Mouse (Mus musculus): Measurements from ENCODE around the gene Dctn3. TPM values are rescaled to one million over a fixed set of nuclear protein-coding genes. Genes with fewer than 3 reads are reported as not detected.

The Dctn3 gene
- polyA plus RNA-seq, 1 experiment from 2014 or later: 122 TPM

- 1% methylated on average over 50 of the region's 50 CpGs for WGBS
- Histone ChIP-seq H3K27me3 (replicated peaks) (peaks cover 62% of the 10 kb centered on the region), H3K27ac (no peak within 1 kb of the TSS), H3K9me3 (no peaks in the 10 kb centered on the region), H3K9ac (0 out of 2 replicates have a peak within 1 kb of the TSS, but pooled peaks have one; percentile 2), H3K36me3 (no peaks in the 10 kb centered on the region), H3K4me2 (replicated peaks) (peak within 1 kb of the TSS; percentile 69), H3K4me1 (replicated peaks) (peaks cover 8% of the 10 kb centered on the region), H3K4me3 (replicated peaks) (peak within 1 kb of the TSS; percentile 33)
- ATAC-seq: peak; percentile 59; the same call in 1 of the 2 replicates
Measured at GRCm38 (mm10) chr4:41731052-41731765, 8.2 kb upstream of the Dctn3 start, which contains the start of gene Arid3c. Gene Arid3c, minus strand, starts transcription at chr4:41731142.

- Histone ChIP-seq H3K27ac (no peak overlapping the region), H3K27me3 (replicated peaks) (peaks cover 76% of the 10 kb centered on the region), H3K4me3 (replicated peaks) (no peak overlapping the region), H3K9ac (no peak overlapping the region), H3K36me3 (no peaks in the 10 kb centered on the region), H3K9me3 (no peaks in the 10 kb centered on the region), H3K4me2 (replicated peaks) (no peak overlapping the region), H3K4me1 (replicated peaks) (peaks cover 13% of the 10 kb centered on the region)
- ATAC-seq: no peak
- 14% methylated on average over 20 of the region's 20 CpGs for WGBS
Measured at GRCm38 (mm10) chr4:41726826-41727621, 4.1 kb upstream of the Dctn3 start.

DNA sequence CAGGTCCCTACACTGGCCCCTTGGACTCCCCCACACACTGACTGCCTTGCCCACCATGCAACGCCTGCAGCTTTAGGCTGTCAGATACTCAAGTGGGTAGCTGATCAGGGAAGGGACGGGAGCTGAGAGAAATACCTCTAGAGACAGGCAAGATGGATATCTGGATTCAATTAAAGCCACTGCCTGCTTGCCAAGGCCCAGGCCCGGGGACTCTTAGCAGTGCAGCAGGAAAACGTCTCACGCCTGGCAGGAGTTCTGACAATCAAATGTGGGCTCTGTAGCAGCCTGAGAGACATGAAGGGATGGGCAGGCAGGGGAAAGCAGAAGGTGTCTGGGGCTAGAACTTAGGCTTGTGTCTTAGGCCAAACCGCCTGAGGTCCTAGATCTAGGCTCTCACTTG lies 6.1 kb downstream of the Dctn3 start:
- Histone ChIP-seq H3K4me2 (replicated peaks) (no peak overlapping the region), H3K36me3 (peaks cover 11% of the 10 kb centered on the region), H3K4me1 (replicated peaks) (peaks cover 16% of the 10 kb centered on the region), H3K9me3 (no peaks in the 10 kb centered on the region), H3K27me3 (replicated peaks) (no peaks in the 10 kb centered on the region), H3K4me3 (replicated peaks) (no peak overlapping the region), H3K27ac (no peak overlapping the region), H3K9ac (no peak overlapping the region)
- 82% methylated on average over 6 of the region's 6 CpGs for WGBS
- no peak for ATAC-seq

DNA sequence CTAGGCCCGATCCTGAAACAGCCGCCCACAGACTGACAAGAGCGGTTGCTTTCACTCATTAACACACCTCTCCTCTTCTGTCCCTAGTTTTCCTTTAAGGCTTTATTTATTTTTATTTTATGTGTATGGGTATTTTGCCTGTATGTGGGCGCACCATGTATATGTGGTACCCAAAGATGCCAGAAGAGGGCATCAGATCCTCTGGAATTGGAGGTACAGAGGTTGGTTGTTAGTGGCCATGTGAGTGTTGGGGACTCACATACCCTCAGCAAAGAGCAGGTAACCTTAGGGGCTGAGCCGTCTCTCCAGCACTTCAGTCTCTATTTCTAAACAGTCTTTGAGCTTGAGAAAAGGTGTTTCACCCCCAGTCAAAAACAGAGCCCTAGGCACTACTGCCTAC lies 7.4 kb downstream of the Dctn3 start:
- Histone ChIP-seq H3K27ac (no peak overlapping the region), H3K9me3 (no peaks in the 10 kb centered on the region), H3K36me3 (peaks cover 11% of the 10 kb centered on the region), H3K4me3 (replicated peaks) (no peak overlapping the region), H3K27me3 (replicated peaks) (no peaks in the 10 kb centered on the region), H3K4me2 (replicated peaks) (no peak overlapping the region), H3K4me1 (replicated peaks) (peaks cover 20% of the 10 kb centered on the region), H3K9ac (no peak overlapping the region)
- ATAC-seq: no peak
- 83% methylated on average over 5 of the region's 5 CpGs for WGBS

DNA sequence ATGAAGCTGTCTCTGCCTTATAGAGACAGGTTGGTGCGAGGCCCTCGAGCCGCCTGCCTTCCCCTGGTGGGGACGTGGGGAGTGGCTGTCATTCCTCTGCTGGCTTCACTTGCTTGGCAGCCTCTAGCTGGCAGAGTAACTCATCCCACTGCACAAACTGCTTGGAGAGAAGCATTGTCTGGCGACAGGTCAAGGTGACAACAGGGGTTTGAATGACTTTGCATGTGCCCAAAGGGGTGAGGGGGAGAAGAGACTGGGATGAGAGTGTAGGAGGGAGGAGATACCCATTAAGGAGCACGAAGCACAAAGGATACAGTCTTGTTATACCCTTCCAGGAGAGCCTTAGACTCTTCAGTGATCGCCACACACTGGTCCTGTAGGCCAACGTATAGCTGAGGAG lies 7.9 kb downstream of the Dctn3 start:
- Histone ChIP-seq H3K36me3 (peaks cover 11% of the 10 kb centered on the region), H3K9ac (no peak overlapping the region), H3K9me3 (no peaks in the 10 kb centered on the region), H3K4me3 (replicated peaks) (no peak overlapping the region), H3K27ac (no peak overlapping the region), H3K27me3 (replicated peaks) (no peaks in the 10 kb centered on the region), H3K4me2 (replicated peaks) (no peak overlapping the region), H3K4me1 (replicated peaks) (peaks cover 20% of the 10 kb centered on the region)
- ATAC-seq: no peak
- WGBS: 81% methylated on average over 8 of the region's 8 CpGs

DNA sequence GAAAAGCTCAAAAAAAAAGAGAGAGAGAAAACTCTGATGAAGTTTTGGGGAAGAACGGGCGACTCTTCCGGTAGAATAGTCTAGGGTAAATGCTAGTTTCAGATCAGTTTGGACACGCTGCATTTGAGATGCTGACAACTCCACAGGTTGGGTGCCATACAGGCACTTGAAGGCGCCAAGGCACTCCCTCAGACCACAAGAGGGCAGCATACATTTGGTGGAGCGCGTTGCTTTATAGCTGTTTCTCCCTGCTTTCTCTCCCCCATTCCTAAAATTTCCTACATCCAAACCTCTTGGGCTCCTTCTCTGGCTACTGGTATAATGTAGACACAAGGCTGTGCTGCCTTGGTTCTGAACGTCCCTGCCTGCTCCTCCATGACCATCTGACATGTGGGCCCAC lies 8.7 kb downstream of the Dctn3 start:
- H3K4me3 ChIP-seq (replicated peaks): no peak overlapping the region
- no peaks in the 10 kb centered on the region for H3K27me3 ChIP-seq (replicated peaks)
- H3K9ac ChIP-seq: no peak overlapping the region
- H3K4me1 ChIP-seq (replicated peaks): peaks cover 20% of the 10 kb centered on the region
- H3K36me3 ChIP-seq: peaks cover 11% of the 10 kb centered on the region
- 20% methylated on average over 8 of the region's 8 CpGs for WGBS
- H3K9me3 ChIP-seq: no peaks in the 10 kb centered on the region
- no peak for ATAC-seq
- H3K27ac ChIP-seq: no peak overlapping the region
- H3K4me2 ChIP-seq (replicated peaks): peak overlapping the region; percentile 93

- H3K9me3 ChIP-seq: no peaks in the 10 kb centered on the region
- no peaks in the 10 kb centered on the region for H3K27me3 ChIP-seq (replicated peaks)
- peak within 1 kb of the TSS; percentile 64; the same call in 1 of the 2 replicates for H3K27ac ChIP-seq
- H3K4me3 ChIP-seq (replicated peaks): peak within 1 kb of the TSS; percentile 72
- H3K9ac ChIP-seq: peak within 1 kb of the TSS; percentile 90
- H3K36me3 ChIP-seq: peaks cover 8% of the 10 kb centered on the region
- H3K4me1 ChIP-seq (replicated peaks): peaks cover 20% of the 10 kb centered on the region
- peak; percentile 89 for ATAC-seq
- H3K4me2 ChIP-seq (replicated peaks): peak within 1 kb of the TSS; percentile 93
- WGBS: under 1% methylated on average over 61 of the region's 61 CpGs
Measured at GRCm38 (mm10) chr4:41713197-41714067, 9.5 kb downstream of the Dctn3 start, which contains the start of gene Rpp25l. Gene Rpp25l, minus strand, starts transcription at chr4:41713534.

GRCm38 (mm10) chr4:41712421-41713196 lies 10.4 kb downstream of the Dctn3 start:
- H3K9me3 ChIP-seq: no peaks in the 10 kb centered on the region
- no peaks in the 10 kb centered on the region for H3K27me3 ChIP-seq (replicated peaks)
- H3K9ac ChIP-seq: peak overlapping the region; percentile 90
- peaks cover 23% of the 10 kb centered on the region for H3K4me1 ChIP-seq (replicated peaks)
- 39% methylated on average over 31 of the region's 31 CpGs for WGBS
- H3K4me3 ChIP-seq (replicated peaks): peak overlapping the region; percentile 72
- 0 out of 2 replicates have a peak overlapping the region, but pooled peaks have one; percentile 64 for H3K27ac ChIP-seq
- no peaks in the 10 kb centered on the region; the same call in 1 of the 2 replicates for H3K36me3 ChIP-seq
- ATAC-seq: peak; percentile 44; the same call in 1 of the 2 replicates
- H3K4me2 ChIP-seq (replicated peaks): peak overlapping the region; percentile 93

DNA sequence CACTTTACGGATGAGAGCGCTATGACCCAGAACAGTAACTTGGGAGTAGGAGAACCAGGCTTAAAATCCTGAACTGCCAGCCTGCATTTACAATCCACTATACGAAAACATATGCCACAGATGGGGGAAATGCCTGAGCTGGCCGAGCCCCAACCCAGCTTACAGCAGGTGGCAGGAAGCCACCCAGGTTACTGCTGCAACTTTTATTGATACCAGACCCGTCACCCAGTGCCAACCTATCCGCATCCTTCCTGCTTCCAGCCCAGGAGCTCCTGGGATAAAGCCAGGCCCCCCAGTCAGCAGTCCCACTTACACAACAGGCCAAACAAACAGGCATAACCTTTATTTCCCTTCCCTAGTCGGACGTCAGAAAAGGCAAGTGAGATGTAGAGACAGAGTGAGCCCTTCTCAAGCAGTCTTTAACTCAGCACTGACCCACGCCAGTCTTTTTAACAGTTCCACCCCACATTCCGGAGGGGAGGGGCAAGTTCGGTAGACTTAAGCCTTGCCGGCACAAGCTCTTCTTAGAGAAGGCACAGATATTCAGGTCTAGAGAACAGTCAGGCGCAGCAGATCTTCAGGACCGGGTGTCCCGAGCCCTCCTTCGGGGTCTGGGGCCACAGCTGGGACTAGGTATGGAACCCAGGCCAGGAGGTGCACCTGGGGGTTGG lies 11.1 kb downstream of the Dctn3 start:
- Histone ChIP-seq H3K36me3 (no peaks in the 10 kb centered on the region), H3K4me1 (replicated peaks) (peaks cover 31% of the 10 kb centered on the region), H3K4me2 (replicated peaks) (peak overlapping the region; percentile 93), H3K27me3 (replicated peaks) (no peaks in the 10 kb centered on the region), H3K9me3 (no peaks in the 10 kb centered on the region), H3K4me3 (replicated peaks) (peak overlapping the region; percentile 72), H3K27ac (no peak overlapping the region), H3K9ac (peak overlapping the region; percentile 90)
- WGBS: 74% methylated on average over 16 of the region's 16 CpGs
- ATAC-seq: no peak

- no peak overlapping the region for H3K4me2 ChIP-seq (replicated peaks)
- H3K9me3 ChIP-seq: no peaks in the 10 kb centered on the region
- H3K4me3 ChIP-seq (replicated peaks): no peak overlapping the region
- no peak overlapping the region for H3K9ac ChIP-seq
- 65% methylated on average over 4 of the region's 4 CpGs for WGBS
- no peaks in the 10 kb centered on the region for H3K36me3 ChIP-seq
- peaks cover 31% of the 10 kb centered on the region for H3K4me1 ChIP-seq (replicated peaks)
- 0 out of 2 replicates have a peak, but pooled peaks cover 3% of the 10 kb centered on the region for H3K27me3 ChIP-seq (replicated peaks)
- no peak overlapping the region for H3K27ac ChIP-seq
- ATAC-seq: no peak
Measured at GRCm38 (mm10) chr4:41710229-41710628, 12.7 kb downstream of the Dctn3 start.
